Mouse (Mus musculus): ENCODE results near the gene Atf3. TPM values are rescaled to one million over a fixed set of nuclear protein-coding genes. Genes with fewer than 3 reads are reported as not detected.
"Not testable (repeated sequence)": the region's sequence is repeated elsewhere in the genome, so short reads cannot be mapped to it uniquely, and the experiment has no call there.

The Atf3 gene
- polyA plus RNA-seq, 1 experiment from 2014 or later = 0.73 TPM

DNA sequence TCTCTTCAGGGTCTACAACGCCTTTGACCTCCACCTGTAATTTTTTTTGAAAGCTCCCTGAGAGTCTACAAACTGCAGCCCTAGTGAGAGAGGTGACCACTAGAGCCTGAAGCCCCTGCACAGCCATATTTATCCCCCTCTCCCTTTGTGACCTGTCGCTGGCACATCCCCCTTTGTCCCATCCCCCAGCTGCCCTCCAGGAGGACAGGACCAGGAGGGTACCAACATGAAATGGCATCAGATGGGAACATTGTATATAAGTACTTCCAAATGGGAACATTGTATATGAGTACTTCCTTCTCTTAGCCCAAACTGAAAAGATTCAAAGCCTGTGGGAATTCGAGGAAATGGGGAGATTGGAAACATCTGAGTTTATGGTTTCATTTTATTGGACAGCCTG is 53.1 kb downstream of the Atf3 start, which contains the start of gene Fam71a:
Gene Fam71a, minus strand, starts transcription at position 101 of the 400 bp plus-strand sequence.
- ATAC-seq (ENCODE audit: low FRiP score, low read depth) = no peak
- H3K27me3 ChIP-seq = no peaks in the 10 kb centered on the region
- H3K36me3 ChIP-seq = no peaks in the 10 kb centered on the region
- H3K27ac ChIP-seq (replicated peaks) = no peak within 1 kb of the TSS
- H3K4me1 ChIP-seq (replicated peaks) = no peaks in the 10 kb centered on the region
- H3K4me2 ChIP-seq = no peak within 1 kb of the TSS
- 88% methylated on average over 3 of the region's 3 CpGs for WGBS
- H3K4me3 ChIP-seq = no peak within 1 kb of the TSS
- H3K9ac ChIP-seq = no peak within 1 kb of the TSS
- H3K9me3 ChIP-seq = no peaks in the 10 kb centered on the region

DNA sequence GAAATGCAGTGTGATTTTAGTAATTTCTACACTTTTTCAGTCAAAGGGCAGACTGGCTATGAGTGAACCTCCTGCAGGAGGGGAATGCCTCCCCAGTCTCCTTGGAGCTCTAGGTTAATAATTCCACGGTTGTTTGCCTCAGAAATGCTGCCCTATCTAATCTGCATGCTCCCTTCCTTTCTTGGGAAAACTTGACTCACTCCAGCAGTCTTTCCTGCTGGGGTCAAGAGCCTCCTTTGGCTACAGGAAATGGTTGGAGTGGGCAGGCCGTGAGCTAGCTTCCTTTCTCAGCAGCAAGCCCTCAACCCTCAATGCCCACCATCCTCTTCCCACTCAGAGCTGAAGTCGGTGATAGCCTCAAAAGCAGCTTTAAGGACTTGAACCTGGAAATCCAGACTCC is 63.5 kb downstream of the Atf3 start:
- H3K36me3 ChIP-seq = no peaks in the 10 kb centered on the region
- 55% methylated on average over 3 of the region's 3 CpGs for WGBS
- no peak for ATAC-seq (ENCODE audit: low FRiP score, low read depth)
- H3K27me3 ChIP-seq = no peaks in the 10 kb centered on the region
- no peak overlapping the region for H3K9ac ChIP-seq
- H3K4me3 ChIP-seq = no peak overlapping the region
- H3K9me3 ChIP-seq = no peaks in the 10 kb centered on the region
- no peaks in the 10 kb centered on the region for H3K4me1 ChIP-seq (replicated peaks)
- H3K4me2 ChIP-seq = no peak overlapping the region
- no peak overlapping the region for H3K27ac ChIP-seq (replicated peaks)

DNA sequence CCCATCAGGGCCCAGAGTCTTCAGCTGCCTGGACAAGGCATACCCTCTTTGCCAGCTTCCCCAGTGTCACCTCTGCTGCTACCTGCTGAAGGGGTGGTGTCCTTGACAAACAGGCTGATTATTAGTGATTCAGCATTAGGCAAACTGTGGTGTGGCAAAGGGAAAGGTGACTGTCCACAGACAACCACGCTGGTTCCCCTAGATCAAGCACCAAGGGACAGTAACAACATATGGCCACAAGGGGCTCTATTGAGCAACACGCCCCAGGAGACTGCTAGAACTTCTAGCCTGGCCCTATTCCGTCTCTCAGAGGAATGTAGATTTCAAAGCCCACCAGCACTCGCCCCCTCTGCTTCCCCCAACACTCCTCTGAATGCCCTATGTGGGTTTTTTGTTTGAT is 64.8 kb downstream of the Atf3 start:
- no peak overlapping the region for H3K27ac ChIP-seq (replicated peaks)
- no peak overlapping the region for H3K4me3 ChIP-seq
- H3K27me3 ChIP-seq = no peaks in the 10 kb centered on the region
- no peak overlapping the region for H3K4me2 ChIP-seq
- no peak overlapping the region for H3K9ac ChIP-seq
- H3K9me3 ChIP-seq = no peaks in the 10 kb centered on the region
- no peak for ATAC-seq (ENCODE audit: low FRiP score, low read depth)
- WGBS = 25% methylated on average over 4 of the region's 4 CpGs
- H3K36me3 ChIP-seq = no peaks in the 10 kb centered on the region
- H3K4me1 ChIP-seq (replicated peaks) = no peaks in the 10 kb centered on the region

DNA sequence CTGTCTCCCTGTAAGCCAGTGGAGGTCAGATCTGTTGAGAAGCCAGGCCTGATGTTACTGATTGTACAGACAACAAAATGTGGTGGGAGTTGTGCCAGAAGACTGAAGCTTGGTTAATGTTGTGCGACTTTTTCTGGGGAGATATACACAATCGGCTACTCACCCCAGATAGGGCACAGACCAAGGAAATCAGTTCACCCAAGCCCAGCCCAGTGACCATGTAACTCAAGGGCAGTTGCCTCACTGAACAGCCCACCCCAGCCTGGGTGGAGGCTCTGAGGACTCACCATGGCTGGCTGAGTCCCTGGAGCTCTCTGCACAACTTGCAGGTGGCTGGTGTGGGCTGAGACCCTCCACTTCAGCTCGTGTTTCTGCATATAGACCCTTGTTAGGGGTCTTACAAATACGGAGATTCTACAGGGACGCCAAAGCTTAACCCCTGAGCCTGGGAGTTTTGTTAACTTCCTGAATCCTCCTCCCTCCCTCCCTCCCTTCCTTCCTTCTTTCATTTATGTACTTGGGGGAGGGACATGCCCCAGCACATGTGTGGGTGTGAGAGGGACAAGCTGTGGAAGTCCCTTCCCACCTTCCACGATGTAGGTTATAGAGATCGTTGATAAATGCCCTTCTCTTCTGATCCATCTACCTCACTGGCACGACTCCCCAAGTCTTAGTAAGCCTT is 66.8 kb downstream of the Atf3 start:
- H3K27ac ChIP-seq (replicated peaks) = no peak overlapping the region
- no peaks in the 10 kb centered on the region for H3K27me3 ChIP-seq
- H3K4me3 ChIP-seq = no peak overlapping the region
- H3K9me3 ChIP-seq = no peaks in the 10 kb centered on the region
- H3K4me2 ChIP-seq = no peak overlapping the region
- no peak for ATAC-seq (ENCODE audit: low FRiP score, low read depth)
- WGBS = 75% methylated on average over 8 of the region's 8 CpGs
- no peaks in the 10 kb centered on the region for H3K4me1 ChIP-seq (replicated peaks)
- no peaks in the 10 kb centered on the region for H3K36me3 ChIP-seq
- no peak overlapping the region for H3K9ac ChIP-seq

DNA sequence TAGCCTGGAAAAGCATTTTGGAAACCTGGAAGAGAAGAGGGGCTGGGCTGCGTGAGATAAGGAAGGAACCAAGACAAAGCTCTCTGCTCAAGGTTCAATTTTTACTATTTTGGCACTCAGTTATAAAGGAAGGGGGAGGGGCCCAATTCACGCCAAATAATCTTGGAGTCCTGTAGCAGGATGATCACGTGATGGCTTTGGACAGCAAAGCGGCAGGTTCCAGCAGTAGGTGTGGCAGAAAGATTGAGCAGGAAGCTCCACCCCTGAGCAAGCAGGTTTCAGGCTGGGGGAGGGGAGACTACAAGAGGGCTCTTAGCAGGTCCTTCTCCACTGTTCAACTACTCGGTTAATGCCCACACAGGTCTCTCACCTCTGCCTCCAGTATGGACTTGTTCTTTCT is 68.3 kb downstream of the Atf3 start:
- not testable (repeated sequence) for H3K9ac ChIP-seq; H3K27me3 ChIP-seq; H3K9me3 ChIP-seq; H3K4me2 ChIP-seq; ATAC-seq (ENCODE audit: low FRiP score, low read depth); H3K36me3 ChIP-seq; H3K4me1 ChIP-seq (replicated peaks); H3K4me3 ChIP-seq; H3K27ac ChIP-seq (replicated peaks)
- WGBS = 87% methylated on average over 5 of the region's 5 CpGs

DNA sequence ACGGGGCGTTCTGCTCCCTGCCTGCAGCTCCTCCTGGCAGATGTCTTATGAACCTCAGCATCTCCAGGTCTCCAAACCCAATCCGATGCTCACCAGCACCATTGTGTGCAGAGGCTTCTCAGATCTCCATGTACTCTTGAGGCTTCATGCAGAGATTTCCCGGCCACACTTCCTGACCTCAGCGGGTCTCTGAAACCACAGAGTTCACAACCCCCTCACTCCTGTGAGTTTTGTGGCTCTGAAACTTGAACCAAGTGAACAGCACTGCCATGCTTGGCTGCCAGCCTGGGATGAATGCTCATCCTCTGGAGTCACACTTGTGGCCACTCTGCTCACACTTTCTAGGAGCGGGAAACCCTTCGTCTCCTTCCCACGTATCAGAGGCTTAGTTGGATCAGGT is 76.9 kb downstream of the Atf3 start:
- WGBS = 87% methylated on average over 8 of the region's 8 CpGs
- H3K27ac ChIP-seq (replicated peaks) = no peak overlapping the region
- ATAC-seq (ENCODE audit: low FRiP score, low read depth) = no peak

DNA sequence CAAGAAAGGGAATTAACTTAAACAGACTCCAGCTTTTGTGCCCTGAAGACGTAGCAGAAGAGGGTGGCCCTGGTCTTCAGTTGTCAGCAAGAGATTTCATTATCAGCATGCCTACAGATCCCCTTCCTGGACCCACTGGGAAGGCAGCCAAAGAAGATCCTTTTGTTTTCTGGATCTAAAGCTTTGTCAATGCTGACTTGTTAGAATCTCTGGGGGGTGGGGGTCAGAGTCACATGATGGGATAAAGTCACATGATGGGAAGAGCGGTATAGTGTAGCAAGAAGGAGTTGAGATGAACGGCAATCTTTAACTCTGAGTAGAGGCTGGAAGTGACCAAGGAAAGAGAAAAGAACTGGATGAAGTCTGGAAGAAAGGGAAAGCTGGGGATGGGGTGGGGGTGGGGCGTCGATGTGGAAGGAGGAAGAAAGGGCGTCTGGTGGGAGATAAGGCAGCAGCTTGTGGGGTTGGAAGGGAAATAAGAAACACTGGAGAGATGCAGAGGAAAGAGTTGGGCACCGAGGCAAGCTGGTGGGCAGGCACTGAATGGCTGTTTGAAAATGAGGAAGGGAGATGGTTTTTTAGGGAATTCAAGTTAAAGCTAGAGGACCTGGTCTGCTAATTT is 78.9 kb downstream of the Atf3 start:
- Histone ChIP-seq H3K27ac (replicated peaks) (no peak overlapping the region), H3K27me3 (no peaks in the 10 kb centered on the region), H3K36me3 (no peaks in the 10 kb centered on the region), H3K9me3 (no peaks in the 10 kb centered on the region), H3K4me1 (replicated peaks) (no peaks in the 10 kb centered on the region), H3K4me3 (no peak overlapping the region), H3K4me2 (no peak overlapping the region), H3K9ac (no peak overlapping the region)
- WGBS = 71% methylated on average over 7 of the region's 7 CpGs
- no peak for ATAC-seq (ENCODE audit: low FRiP score, low read depth)

More for the DNA sequence above, 76.9 kb downstream of the Atf3 start:
- H3K36me3 ChIP-seq = no peaks in the 10 kb centered on the region
- H3K9me3 ChIP-seq = no peaks in the 10 kb centered on the region
- H3K4me2 ChIP-seq = no peak overlapping the region
- H3K4me1 ChIP-seq (replicated peaks) = no peaks in the 10 kb centered on the region
- no peak overlapping the region for H3K4me3 ChIP-seq
- no peak overlapping the region for H3K9ac ChIP-seq
- H3K27me3 ChIP-seq = no peaks in the 10 kb centered on the region

DNA sequence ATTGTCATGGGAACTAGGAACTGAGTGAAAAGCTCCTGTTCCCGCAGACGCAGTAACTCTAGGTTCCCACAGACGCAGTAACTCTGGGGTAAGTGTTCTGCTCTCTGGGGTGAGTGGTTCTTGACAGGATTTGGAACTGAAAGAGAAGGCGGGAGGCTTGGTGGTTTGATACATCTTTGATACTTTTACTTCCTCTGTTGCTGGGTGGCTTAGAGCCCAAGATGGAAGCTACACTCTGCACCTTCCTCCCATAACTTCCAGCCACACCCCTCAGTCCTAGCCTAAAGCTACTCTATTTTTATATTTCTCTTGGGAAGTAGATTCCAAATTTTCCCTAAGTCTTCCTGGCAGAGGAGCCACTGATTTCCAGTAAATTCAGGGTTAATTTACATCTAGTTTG is 79.4 kb downstream of the Atf3 start:
- WGBS = 88% methylated on average over 4 of the region's 4 CpGs
- H3K36me3 ChIP-seq = no peaks in the 10 kb centered on the region
- no peak overlapping the region for H3K4me2 ChIP-seq
- H3K27me3 ChIP-seq = no peaks in the 10 kb centered on the region
- no peaks in the 10 kb centered on the region for H3K4me1 ChIP-seq (replicated peaks)
- no peak overlapping the region for H3K4me3 ChIP-seq
- no peaks in the 10 kb centered on the region for H3K9me3 ChIP-seq
- no peak overlapping the region for H3K27ac ChIP-seq (replicated peaks)
- no peak for ATAC-seq (ENCODE audit: low FRiP score, low read depth)
- no peak overlapping the region for H3K9ac ChIP-seq

DNA sequence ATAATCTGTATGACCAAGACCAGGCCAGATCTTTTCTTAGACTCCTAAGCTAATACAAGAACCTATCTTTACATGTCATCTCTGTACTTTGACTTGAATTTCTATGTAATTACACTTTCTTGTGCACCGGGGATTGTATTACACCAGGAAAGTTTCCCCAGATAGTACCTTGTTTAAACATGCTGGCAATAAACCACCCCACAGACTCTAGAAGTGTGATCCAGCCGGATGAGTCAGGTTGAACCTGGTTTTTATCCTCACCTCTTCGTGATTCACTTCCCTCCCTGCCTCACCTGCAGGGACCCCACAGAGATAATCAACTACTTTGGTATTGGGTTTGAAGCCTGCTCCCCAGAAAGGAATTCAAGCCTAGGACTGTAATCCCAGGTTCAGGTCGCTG is 82.4 kb downstream of the Atf3 start:
- Histone ChIP-seq H3K4me3 (no peak overlapping the region), H3K27ac (replicated peaks) (no peak overlapping the region), H3K4me1 (replicated peaks) (no peaks in the 10 kb centered on the region), H3K36me3 (no peaks in the 10 kb centered on the region), H3K4me2 (no peak overlapping the region), H3K9ac (no peak overlapping the region), H3K27me3 (no peaks in the 10 kb centered on the region), H3K9me3 (no peaks in the 10 kb centered on the region)
- WGBS = 61% methylated on average over 4 of the region's 4 CpGs
- ATAC-seq (ENCODE audit: low FRiP score, low read depth) = no peak

DNA sequence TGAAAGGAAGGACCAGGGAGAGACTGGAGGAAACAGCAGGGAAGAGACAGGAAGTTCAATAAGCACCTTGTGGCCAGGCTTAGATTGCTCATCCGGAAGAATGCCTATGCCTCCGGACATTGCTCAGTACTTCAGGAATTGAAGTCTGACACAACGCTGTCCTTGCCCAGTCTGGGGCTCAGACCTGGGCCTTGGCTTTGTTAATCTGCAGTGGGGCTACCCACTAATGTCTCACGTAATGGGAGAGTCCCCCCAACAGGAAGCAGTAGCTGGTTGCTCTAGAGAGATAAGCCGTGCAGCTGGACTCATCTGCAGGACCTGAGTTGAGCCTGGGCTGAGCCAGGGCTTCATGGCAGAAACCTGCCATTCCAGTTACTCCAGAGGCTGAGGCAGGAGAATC is 84.9 kb downstream of the Atf3 start:
- 76% methylated on average over 5 of the region's 5 CpGs for WGBS
- Histone ChIP-seq H3K9ac (no peak overlapping the region), H3K4me1 (replicated peaks) (no peaks in the 10 kb centered on the region), H3K27me3 (no peaks in the 10 kb centered on the region), H3K36me3 (no peaks in the 10 kb centered on the region), H3K27ac (replicated peaks) (no peak overlapping the region), H3K4me3 (no peak overlapping the region), H3K4me2 (no peak overlapping the region), H3K9me3 (no peaks in the 10 kb centered on the region)
- no peak for ATAC-seq (ENCODE audit: low FRiP score, low read depth)

DNA sequence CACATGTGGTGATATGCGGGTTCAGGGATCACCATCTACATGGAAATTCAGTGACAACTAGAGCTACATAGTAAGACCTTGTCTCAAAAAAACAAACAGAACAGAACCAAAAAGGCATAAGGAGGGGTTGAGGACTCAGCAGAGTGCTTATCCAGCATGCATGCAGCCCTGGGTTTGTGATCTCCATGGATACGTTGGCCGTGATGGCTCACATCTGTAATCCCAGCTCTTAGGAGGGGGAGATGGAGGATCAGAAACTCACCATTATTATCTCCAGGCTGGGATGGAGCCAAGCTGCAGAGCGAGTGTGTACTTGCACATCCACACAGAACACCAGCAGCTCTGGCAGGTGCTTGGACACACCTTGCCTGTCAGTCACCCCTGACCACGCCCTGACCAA is 85.6 kb downstream of the Atf3 start:
- no peak for ATAC-seq (ENCODE audit: low FRiP score, low read depth)
- 78% methylated on average over 5 of the region's 5 CpGs for WGBS
- H3K36me3 ChIP-seq = no peaks in the 10 kb centered on the region
- no peak overlapping the region for H3K4me3 ChIP-seq
- H3K9me3 ChIP-seq = no peaks in the 10 kb centered on the region
- H3K27me3 ChIP-seq = no peaks in the 10 kb centered on the region
- H3K9ac ChIP-seq = no peak overlapping the region
- H3K27ac ChIP-seq (replicated peaks) = no peak overlapping the region
- H3K4me2 ChIP-seq = no peak overlapping the region
- no peaks in the 10 kb centered on the region for H3K4me1 ChIP-seq (replicated peaks)

DNA sequence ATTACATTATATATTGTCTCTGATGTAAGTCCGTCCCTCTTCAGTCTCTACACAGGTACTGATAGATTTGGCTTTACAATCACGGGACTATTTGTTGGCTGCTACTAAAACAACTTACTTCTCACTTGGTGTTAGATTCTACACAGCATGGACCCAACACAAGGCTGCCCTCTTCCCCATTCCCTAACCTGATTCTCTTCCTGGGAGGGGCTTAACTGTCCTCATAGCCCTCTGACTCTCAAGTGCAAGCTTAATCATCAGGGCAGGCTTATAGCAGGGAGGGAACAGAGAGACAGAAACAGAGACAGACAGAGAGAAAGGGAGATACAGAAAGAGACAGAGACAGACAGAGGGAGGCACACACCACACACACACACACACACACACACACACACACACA is 86.1 kb downstream of the Atf3 start:
- Histone ChIP-seq H3K9ac (no peak overlapping the region), H3K4me2 (no peak overlapping the region), H3K27me3 (no peaks in the 10 kb centered on the region), H3K9me3 (no peaks in the 10 kb centered on the region), H3K4me1 (replicated peaks) (no peaks in the 10 kb centered on the region), H3K36me3 (no peaks in the 10 kb centered on the region), H3K4me3 (no peak overlapping the region), H3K27ac (replicated peaks) (no peak overlapping the region)
- ATAC-seq (ENCODE audit: low FRiP score, low read depth) = no peak
- 93% methylated on average over 2 of the region's 2 CpGs for WGBS
